Mouse (Mus musculus): ENCODE data around the gene Acot8.

DNA sequence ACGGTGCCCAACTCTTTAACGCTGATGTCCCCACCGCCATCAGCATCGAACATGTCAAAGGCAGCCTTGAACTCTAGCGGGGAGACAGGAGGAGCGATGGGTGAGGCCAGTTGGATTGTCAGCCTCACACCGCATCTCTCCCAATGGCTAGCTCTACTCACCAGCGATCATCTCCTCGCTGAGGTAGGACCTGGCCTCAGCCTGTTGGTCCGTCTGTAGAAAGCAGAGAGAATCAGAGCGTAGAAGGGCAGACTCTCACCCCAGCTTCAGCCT, 26.7 kb downstream of the Acot8 start:
- no peak for TF ChIP-seq CHD2 (IDR thresholded peaks at IDR 0.05; ENCODE audit: low read length)
- no peak for TF ChIP-seq CTCF (IDR thresholded peaks at IDR 0.05 in 2 of 3, conservative IDR thresholded peaks at IDR 0.05 in 1 of 3; ENCODE audit: control insufficient read depth in 1 of 3, insufficient read depth in 1 of 3, low read depth in 2 of 3, low read length in 3 of 3, poor library complexity in 1 of 3, severe bottlenecking in 1 of 3)
- TF ChIP-seq POLR2A (IDR thresholded peaks at IDR 0.05; ENCODE audit: control insufficient read depth in 1 of 2, insufficient read depth in 1 of 2, low read depth in 1 of 2, low read length in 2 of 2, poor library complexity in 1 of 2) = no peak

Data from MEL (cell line).